Mouse (Mus musculus): ENCODE results near the gene Clec12a. TPM values are rescaled to one million over a fixed set of nuclear protein-coding genes. Genes with fewer than 3 reads are reported as not detected.

Clec12a gene
- polyA plus RNA-seq, 1 experiment, result 0.13 TPM

DNA sequence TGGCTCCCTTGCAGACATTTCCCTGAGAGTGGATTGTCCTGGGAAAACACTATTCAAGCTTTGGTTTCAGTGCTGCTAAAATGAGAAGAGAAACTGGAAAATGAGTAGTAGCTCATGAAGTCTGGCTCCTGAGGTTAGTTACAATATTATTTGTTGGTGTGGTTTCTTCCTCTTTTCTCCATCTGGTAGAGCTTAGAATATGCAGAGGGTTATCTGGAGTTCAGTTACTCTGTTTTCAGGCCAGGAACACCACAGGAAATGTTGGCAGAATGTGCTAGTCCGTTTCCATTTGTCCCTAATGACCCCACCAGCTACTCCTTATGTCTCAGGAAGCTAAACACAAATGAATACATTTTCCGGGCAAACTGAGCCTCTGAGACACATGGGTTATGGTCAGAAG is 64.8 kb downstream of the Clec12a start:
- 35% methylated on average over 2 of the region's 2 CpGs for WGBS
- no peaks in the 10 kb centered on the region for H3K36me3 ChIP-seq (ENCODE audit: control insufficient read depth, insufficient read depth, low read length)
- TF ChIP-seq POLR2A (IDR thresholded peaks at IDR 0.05; ENCODE audit: low read depth, low read length) (no peak), CTCF (IDR thresholded peaks at IDR 0.05; ENCODE audit: extremely low read depth, insufficient read length, insufficient replicate concordance, low read depth, low read length) (no peak)
- H3K4me1 ChIP-seq (ENCODE audit: control insufficient read depth, insufficient read depth, insufficient read length, low read length), result no peaks in the 10 kb centered on the region
- no peak overlapping the region for H3K27ac ChIP-seq (ENCODE audit: insufficient read depth, low read depth, low read length)
- no peak overlapping the region for H3K4me3 ChIP-seq (ENCODE audit: low read depth, low read length)
- H3K27me3 ChIP-seq (ENCODE audit: control insufficient read depth, insufficient read depth, low read length), result no peaks in the 10 kb centered on the region

GRCm38 (mm10) chr6:129408562-129408961 is 66.1 kb downstream of the Clec12a start, which contains the start of gene Clec9a:
Clec9a (plus strand) TSS chr6:129408862.
- Histone ChIP-seq H3K4me3 (ENCODE audit: low read depth, low read length) (no peak within 1 kb of the TSS), H3K27ac (ENCODE audit: insufficient read depth, low read depth, low read length) (no peak within 1 kb of the TSS), H3K36me3 (ENCODE audit: control insufficient read depth, insufficient read depth, low read length) (no peaks in the 10 kb centered on the region), H3K27me3 (ENCODE audit: control insufficient read depth, insufficient read depth, low read length) (no peaks in the 10 kb centered on the region), H3K4me1 (ENCODE audit: control insufficient read depth, insufficient read depth, insufficient read length, low read length) (no peaks in the 10 kb centered on the region)
- TF ChIP-seq POLR2A (IDR thresholded peaks at IDR 0.05; ENCODE audit: low read depth, low read length), result no peak
- TF ChIP-seq CTCF (IDR thresholded peaks at IDR 0.05; ENCODE audit: extremely low read depth, insufficient read length, insufficient replicate concordance, low read depth, low read length), result no peak
- 84% methylated on average over 2 of the region's 2 CpGs for WGBS

GRCm38 (mm10) chr6:129414177-129414576 is 71.7 kb downstream of the Clec12a start:
- Histone ChIP-seq H3K36me3 (ENCODE audit: control insufficient read depth, insufficient read depth, low read length) (no peaks in the 10 kb centered on the region), H3K4me1 (ENCODE audit: control insufficient read depth, insufficient read depth, insufficient read length, low read length) (no peaks in the 10 kb centered on the region), H3K27me3 (ENCODE audit: control insufficient read depth, insufficient read depth, low read length) (no peaks in the 10 kb centered on the region), H3K27ac (ENCODE audit: insufficient read depth, low read depth, low read length) (no peak overlapping the region), H3K4me3 (ENCODE audit: low read depth, low read length) (no peak overlapping the region)
- no peak for TF ChIP-seq CTCF (IDR thresholded peaks at IDR 0.05; ENCODE audit: extremely low read depth, insufficient read length, insufficient replicate concordance, low read depth, low read length)
- TF ChIP-seq POLR2A (IDR thresholded peaks at IDR 0.05; ENCODE audit: low read depth, low read length), result no peak
- 39% methylated on average over 1 of the region's 1 CpGs for WGBS

Other genes starting within 250 kb of the Clec12a start
- 6.1 and 25.9 TPM in 2 replicates for gene Clec2e, start 241.8 kb upstream of the Clec12a start, polyA plus RNA-seq (2012; rRNA removed)
- gene Clec2d, start 162.1 kb upstream of the Clec12a start, polyA plus RNA-seq (2012; rRNA removed), result 15.4 and 20.9 TPM in 2 replicates
- gene Cd69, start 67.3 kb upstream of the Clec12a start, polyA plus RNA-seq (2012; rRNA removed), result 0.25 TPM in 1 of 2 replicates, not detected in the other
- gene 4922502D21Rik, start 10.9 kb upstream of the Clec12a start, polyA plus RNA-seq (2012; rRNA removed), result not detected in 2 replicates
- gene Clec12b, start 43.2 kb downstream of the Clec12a start, polyA plus RNA-seq (2012; rRNA removed), result not detected in 2 replicates
- gene Clec1b, start 54.6 kb downstream of the Clec12a start, polyA plus RNA-seq (2012; rRNA removed), result 0.23 TPM in 1 of 2 replicates, not detected in the other
- gene Clec9a, start 66.2 kb downstream of the Clec12a start, polyA plus RNA-seq (2012; rRNA removed), result 0.22 and 0.47 TPM in 2 replicates
- gene Clec1a, start 109.3 kb downstream of the Clec12a start, polyA plus RNA-seq (2012; rRNA removed), result 0.24 and 0.25 TPM in 2 replicates
- not detected in 2 replicates for gene Olr1, start 164.5 kb downstream of the Clec12a start, polyA plus RNA-seq (2012; rRNA removed)
- not detected in 2 replicates for gene Tmem52b, start 169.9 kb downstream of the Clec12a start, polyA plus RNA-seq (2012; rRNA removed)
- 6.7 and 13.5 TPM in 2 replicates for gene Gabarapl1, start 190.5 kb downstream of the Clec12a start, polyA plus RNA-seq (2012; rRNA removed)
- 0.09 TPM in 1 of 2 replicates, not detected in the other for gene Klre1, start 235.2 kb downstream of the Clec12a start, polyA plus RNA-seq (2012; rRNA removed)
- 0.23 TPM in 1 of 2 replicates, not detected in the other for gene Klrd1, start 249.1 kb downstream of the Clec12a start, polyA plus RNA-seq (2012; rRNA removed)

Measured in small intestine, adult 2 months (tissue).